Mouse (Mus musculus) adrenal gland, adult 8-10 months (tissue): ENCODE measurements around the gene Cbx3. TPM values are rescaled to one million over a fixed set of nuclear protein-coding genes. Genes with fewer than 3 reads are reported as not detected.

Experiments
- DNase-seq: peaks from one replicate; pipeline ENCODE4 v3.0.0; 2022
- total RNA-seq, 4 experiments: library from RNA; stranded (reverse); gene quantifications; 2 replicates each; pipeline ENCODE4 v1.2.4; 2022

Cbx3 gene
- total RNA-seq, 4 experiments from 2014 or later: 82.2 to 95.1 (median 92.7) TPM

- DNase-seq: no peak
These were observed 54.8 kb downstream of the Cbx3 start for GRCm38 (mm10) chr6:51525001-51525400.

GRCm38 (mm10) chr6:51529457-51529856 is 59.3 kb downstream of the Cbx3 start:
- DNase-seq: no peak

Other genes with a start within 250 kb of the Cbx3 start
- not detected for gene Nfe2l3, start 37.7 kb upstream of the Cbx3 start, total RNA-seq
- gene Hnrnpa2b1, start 466 bp upstream of the Cbx3 start, total RNA-seq: 100 to 1,000 TPM; 423 to 743 (median 588) TPM
- 10 to 100 TPM; 16.9 to 27.5 (median 24.6) TPM for gene Snx10, start 53.5 kb downstream of the Cbx3 start, total RNA-seq